Mouse (Mus musculus) erythroid progenitor cell, adult 5-6 weeks (primary cell): ENCODE data around the gene Gm6370. TPM values are rescaled to one million over a fixed set of nuclear protein-coding genes. Genes with fewer than 3 reads are reported as not detected.

Experiments
- total RNA-seq, 2 experiments: library from RNA; stranded (forward) in 1 of 2; stranded (reverse) in 1 of 2; fragments of 150-400 nt in 1 of 2; fragments of 186-747, 209-891 nt in 1 of 2; gene quantifications; 2 replicates each; pipeline versions ENCODE4 v1.2.3 to v1.2.4; 2015 to 2017; ENCODE audit warnings: low replicate concordance in 2 of 2

The Gm6370 gene
- total RNA-seq, 2 experiments from 2014 or later: not detected

Other genes starting within 250 kb of the Gm6370 start
- not detected in 2 replicates for gene Wasf3, start 106.4 kb upstream of the Gm6370 start, total RNA-seq (2015; ENCODE audit: low replicate concordance)
- not detected in 2 replicates for gene Wasf3, start 106.4 kb upstream of the Gm6370 start, total RNA-seq (2017; ENCODE audit: low replicate concordance)
- gene Gm6408, start 9.4 kb upstream of the Gm6370 start, total RNA-seq (2015; ENCODE audit: low replicate concordance): not detected in 2 replicates
- gene Gm6408, start 9.4 kb upstream of the Gm6370 start, total RNA-seq (2017; ENCODE audit: low replicate concordance): not detected in 2 replicates
- gene 4930449I24Rik, start 11.0 kb downstream of the Gm6370 start, total RNA-seq (2015; ENCODE audit: low replicate concordance): not detected in 2 replicates
- not detected in 2 replicates for gene 4930449I24Rik, start 11.0 kb downstream of the Gm6370 start, total RNA-seq (2017; ENCODE audit: low replicate concordance)
- gene Gm3402, start 22.8 kb downstream of the Gm6370 start, total RNA-seq (2015; ENCODE audit: low replicate concordance): not detected in 2 replicates
- not detected in 2 replicates for gene Gm3402, start 22.8 kb downstream of the Gm6370 start, total RNA-seq (2017; ENCODE audit: low replicate concordance)
- not detected in 2 replicates for gene Gm3404, start 34.4 kb downstream of the Gm6370 start, total RNA-seq (2015; ENCODE audit: low replicate concordance)
- gene Gm3404, start 34.4 kb downstream of the Gm6370 start, total RNA-seq (2017; ENCODE audit: low replicate concordance): not detected in 2 replicates
- not detected in 2 replicates for gene Gm3409, start 46.3 kb downstream of the Gm6370 start, total RNA-seq (2015; ENCODE audit: low replicate concordance)
- not detected in 2 replicates for gene Gm3409, start 46.3 kb downstream of the Gm6370 start, total RNA-seq (2017; ENCODE audit: low replicate concordance)
- gene Gm3415, start 64.8 kb downstream of the Gm6370 start, total RNA-seq (2015; ENCODE audit: low replicate concordance): not detected in 2 replicates
- not detected in 2 replicates for gene Gm3415, start 64.8 kb downstream of the Gm6370 start, total RNA-seq (2017; ENCODE audit: low replicate concordance)
- not detected in 2 replicates for gene Gpr12, start 93.9 kb downstream of the Gm6370 start, total RNA-seq (2015; ENCODE audit: low replicate concordance)
- gene Gpr12, start 93.9 kb downstream of the Gm6370 start, total RNA-seq (2017; ENCODE audit: low replicate concordance): 0.23 and 0.51 TPM in 2 replicates